Mouse (Mus musculus): ENCODE measurements around the gene Krt90. TPM values are rescaled to one million over a fixed set of nuclear protein-coding genes. Genes with fewer than 3 reads are reported as not detected.

Gene Krt90
- not detected for total RNA-seq (2021)
- polyA plus RNA-seq (2012; rRNA removed), result not detected in 2 replicates
- long read RNA-seq, result 0 reads

DNA sequence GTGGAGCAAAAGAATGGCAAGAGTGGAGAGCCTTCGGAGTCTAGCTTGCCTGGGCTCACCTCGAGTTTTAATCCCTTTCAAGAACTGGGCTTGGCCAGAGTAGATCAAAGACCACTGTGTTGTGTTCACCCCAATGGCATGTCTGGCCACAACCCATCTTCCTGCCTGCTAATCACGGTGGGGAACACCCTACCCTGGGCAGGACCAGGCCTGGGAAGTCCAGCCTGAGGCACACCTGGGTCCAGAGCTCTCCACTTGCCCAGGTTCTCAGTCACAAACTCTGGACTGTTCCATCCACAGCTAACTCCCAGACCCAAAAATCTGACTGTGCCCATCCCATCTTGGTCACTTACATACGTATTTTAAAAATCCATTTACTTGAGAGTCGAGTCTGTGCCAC is at the start of gene Krt90:
Krt90 (minus strand) TSS at position 101 of the 400 bp plus-strand sequence.
- no peak for DNase-seq

DNA sequence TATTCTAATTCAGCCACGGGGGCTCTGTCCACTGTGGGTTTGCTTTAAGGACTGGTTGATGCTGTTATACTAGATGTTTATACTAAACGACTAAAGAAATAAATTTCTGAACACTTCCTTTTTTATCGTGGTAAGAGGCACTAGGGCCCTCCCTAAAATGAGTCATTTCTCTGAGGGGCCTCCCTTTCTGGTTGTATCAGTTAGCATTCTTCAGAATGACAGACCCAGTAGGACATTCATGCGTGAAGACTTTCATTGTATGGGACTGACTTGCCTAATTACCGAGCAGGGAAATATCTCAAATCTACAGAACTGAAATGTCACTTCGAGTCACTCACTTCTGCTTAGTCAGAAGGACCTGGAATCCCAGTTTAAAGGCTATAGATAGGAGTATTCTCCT is 36.4 kb upstream of the Krt90 start:
- DNase-seq, result no peak

DNA sequence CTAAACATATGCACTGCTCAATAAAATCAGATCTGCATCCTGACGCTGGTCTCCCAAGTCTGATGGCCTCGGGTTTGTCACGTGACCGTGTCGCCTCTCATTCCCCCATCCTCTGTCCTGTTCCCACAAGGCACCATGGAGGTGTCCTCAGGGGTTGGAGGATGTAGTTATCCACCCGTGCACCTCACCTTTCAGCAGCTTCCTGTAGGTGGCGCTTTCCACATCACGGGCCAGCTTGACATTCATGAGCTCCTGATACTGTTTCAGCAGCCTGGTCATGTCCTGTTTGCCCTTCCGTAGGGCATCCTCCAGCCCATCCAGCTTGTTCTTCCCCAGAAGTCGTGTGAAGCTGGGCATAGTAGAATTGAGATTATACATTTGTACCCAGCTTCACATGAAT is 25.5 kb upstream of the Krt90 start:
- no peak for DNase-seq

DNA sequence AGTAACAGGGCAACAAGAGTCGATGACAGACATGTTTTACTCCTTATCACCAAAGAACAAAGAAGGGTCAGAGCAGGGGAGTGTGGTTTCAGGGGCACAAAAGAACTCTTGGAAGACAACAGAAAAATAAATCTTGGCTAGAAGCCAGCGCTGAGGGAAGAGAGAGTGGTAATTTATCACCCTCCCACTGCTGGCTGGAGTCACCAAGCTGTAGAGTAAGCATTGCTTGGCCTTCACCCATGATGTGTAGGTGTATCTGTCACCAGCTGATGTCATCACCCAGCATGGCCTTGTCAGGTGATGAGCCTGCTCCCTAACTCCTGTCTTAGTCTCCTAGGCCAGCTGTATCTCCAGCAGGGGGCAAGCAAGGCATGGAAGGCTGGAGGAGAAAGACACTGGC is 21.7 kb upstream of the Krt90 start:
- peak; percentile 54 for DNase-seq

DNA sequence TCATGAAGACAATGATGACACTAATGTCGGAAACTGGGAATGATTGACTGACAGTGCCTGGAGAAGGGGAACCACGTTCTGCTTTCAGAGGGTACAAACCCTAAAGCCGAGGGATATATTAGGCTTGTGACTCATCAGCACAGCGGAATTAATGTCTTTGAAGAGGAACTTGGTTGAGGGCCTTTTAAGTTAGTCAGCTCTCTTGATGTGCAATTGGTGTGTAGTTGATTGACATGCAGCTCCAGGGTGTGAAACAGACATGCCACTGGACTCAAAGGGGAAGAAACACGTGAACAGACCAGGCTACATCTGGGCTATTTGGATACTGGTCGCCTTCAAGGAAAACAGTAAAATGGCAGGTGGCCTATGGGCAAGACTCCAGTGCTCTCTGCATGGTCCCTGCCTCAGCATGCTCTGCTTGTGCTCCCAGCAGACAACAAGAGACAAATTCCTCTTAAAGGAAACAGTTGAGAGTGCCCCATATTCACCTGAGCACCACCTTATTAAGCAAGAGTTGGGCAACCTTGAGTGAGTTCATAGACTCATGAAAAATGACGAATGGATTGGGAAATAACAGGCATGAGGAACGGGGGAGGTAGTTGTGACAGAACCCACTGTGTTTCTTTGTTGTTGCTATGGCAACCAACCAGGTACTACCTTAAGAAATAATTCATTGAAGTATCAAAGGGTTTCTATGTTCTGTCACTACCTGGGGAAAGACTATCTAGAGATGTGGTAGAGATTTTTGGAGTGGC is 20.6 kb upstream of the Krt90 start:
- no peak for DNase-seq

DNA sequence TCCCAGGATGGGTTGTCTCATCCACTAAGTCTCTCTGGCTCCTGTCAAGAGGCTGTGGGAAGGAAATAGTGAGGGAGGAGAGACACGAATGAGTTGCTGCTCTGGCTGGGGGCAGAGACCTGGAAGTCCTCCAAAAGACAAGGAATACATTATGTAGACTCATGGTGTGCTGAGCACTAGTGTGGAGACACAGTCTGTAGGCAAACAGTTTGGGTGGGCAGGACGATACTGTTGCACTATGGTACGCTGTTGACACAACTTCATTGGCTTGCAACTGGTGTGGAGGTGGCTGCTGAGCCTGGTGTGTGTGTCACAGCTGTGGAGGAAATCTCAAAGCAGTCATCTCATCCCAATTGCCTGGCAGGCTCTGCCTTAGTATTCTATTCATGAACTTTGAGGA is 19.0 kb upstream of the Krt90 start:
- DNase-seq, result no peak

DNA sequence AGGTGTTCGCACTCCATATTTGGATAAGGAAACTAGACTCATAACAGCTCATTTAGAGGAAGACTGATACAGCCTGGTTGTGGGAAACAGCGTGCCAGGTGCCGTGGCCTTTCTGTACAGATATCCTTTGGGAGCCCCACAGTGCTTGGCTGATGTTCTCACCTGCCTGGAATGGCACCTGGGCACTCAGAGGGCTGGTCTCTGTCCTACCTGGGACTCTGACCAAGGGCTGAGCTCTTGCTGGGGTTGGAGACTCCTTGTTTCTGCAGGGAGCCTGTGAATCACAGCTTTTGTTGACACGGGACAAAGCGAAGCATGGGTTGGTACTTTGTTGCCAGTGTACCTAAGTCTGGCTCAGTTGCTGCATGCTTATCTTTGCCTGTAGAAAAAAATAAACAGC is 12.8 kb upstream of the Krt90 start:
- DNase-seq, result no peak

DNA sequence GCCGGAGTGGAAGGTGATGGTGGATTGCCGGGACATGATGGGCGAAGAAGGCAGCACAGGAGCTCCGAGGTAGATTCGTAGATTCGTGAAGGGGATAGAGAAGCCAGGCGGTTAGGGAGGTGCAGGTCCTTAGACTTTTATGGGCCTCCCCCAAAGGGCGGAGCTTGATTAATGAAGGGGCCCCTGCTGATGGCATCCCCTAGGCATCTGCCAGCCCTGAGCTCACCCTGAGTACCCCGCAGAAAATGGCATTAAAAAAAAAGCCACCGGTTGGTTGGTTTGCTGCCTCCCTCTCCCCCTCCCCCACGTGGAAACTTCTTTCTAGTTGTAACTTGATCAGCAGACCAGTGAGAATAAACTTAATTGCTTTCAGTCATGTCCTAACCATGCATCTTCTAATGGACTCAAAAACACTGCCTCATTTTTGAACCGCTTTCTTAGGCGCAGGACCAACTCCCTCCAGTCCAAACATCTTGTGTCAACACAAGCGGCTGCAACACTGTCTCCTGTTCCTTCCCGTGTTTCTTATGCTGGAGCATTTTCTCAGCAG is 11.1 kb upstream of the Krt90 start, which contains the start of gene Krt75:
Krt75 (minus strand) TSS at position 109 of the 550 bp plus-strand sequence.
- DNase-seq, result no peak

DNA sequence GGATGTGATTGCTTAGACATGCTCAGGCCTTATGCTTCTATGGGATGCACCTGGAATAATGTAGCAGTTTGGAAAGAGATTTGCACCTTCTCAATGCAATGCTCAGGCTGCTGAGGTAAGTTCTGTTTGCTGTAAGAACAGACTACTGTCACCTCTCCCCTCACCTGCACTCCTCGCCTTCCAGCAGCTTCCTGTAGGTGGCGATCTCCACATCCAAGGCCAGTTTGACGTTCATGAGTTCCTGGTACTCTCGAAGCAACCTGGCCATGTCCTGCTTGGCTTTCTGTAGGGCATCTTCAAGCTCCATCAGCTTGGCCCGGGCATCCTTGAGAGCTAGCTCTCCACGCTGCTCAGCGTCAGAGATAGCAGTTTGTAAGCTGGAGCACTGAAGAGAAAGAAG is 5.0 kb upstream of the Krt90 start:
- DNase-seq, result no peak

DNA sequence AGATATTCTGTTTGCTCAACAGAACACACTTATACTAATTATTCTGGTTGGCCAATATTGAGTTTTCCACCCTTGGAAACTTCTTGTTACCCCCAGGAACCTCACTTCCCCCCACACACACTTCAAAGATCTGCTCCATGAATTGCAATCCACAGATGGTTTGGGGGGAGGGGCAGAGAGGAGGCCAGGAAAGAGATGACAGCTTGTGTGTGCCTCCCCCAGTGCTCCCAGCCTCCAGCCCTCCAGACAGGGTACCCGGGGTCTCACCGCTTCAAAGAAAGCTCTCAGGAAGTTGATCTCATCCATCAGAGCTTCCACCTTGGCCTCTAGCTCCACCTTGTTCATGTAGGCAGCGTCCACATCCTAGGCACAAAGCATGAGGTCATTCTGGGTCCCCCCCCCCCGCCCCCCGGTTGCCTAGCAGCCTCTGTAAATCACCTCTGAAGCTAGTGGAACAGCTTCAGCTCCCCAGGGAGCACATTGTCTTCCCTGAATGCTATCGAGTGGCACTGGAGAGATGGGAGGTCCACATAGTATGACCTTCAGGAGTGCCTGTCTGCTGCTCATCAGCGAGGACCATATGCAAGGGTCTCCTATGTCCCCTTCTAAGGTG is 4.6 kb downstream of the Krt90 start:
- no peak for DNase-seq

DNA sequence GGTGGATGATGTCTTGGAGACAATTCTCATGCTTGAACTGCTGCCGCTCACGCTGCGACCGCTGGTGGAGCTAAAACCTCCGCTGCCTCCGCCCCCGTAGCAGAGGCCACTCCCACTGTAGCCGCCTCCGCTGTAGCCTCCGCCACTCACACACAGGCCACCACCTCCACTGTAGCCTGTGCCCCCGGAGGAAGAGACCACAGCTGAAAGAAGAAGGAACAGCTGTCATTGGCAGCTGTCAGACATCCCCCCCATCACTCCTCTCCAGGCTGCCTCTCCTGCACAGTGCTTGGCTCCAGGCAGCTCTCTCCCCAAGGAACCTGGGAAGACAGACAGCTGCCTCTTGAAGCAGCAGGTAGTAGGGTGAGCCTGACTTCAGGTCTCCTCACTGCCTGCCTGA is 9.6 kb downstream of the Krt90 start:
- DNase-seq, result peak; percentile 31

DNA sequence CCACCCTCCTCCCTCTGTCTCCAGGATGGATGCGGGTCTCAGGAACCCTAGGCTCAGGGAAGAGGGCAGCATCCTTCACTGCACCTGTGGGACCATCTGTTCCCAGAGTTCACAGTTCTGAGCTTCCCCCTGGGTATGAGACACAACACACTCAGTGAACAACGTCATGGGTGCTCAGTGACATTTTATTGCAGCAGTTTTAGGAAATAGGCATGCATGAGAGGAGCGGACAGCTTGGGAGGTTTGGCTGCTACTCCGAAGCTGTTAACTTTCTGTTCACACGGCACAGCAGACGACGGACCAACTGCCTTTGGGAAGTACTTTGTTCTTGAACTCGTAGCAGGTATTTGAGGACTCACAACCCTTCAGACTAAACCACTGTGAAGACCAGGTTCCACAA is 10.6 kb downstream of the Krt90 start:
- DNase-seq, result no peak

DNA sequence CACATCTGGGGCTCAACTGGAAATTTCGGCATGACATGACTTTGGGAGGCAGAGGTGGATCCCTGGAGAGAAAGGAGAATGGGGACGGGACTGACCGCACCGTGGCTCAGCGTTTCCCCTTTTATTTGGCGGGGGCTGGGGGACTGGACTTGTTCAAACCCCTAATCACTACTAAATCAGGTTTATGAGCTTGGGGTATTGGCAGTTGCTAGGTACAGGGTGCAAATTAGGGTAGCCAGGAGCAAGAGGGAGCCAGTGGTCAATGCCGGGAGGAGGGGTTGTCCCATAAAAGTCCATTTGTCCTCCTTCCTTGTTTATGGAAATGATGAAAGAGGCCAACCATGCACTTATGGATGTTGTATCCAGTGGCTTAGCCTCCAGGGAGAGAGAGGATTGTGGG is 12.2 kb downstream of the Krt90 start, which contains the start of gene Krt82:
Krt82 (minus strand) TSS at position 101 of the 400 bp plus-strand sequence.
- DNase-seq, result no peak

DNA sequence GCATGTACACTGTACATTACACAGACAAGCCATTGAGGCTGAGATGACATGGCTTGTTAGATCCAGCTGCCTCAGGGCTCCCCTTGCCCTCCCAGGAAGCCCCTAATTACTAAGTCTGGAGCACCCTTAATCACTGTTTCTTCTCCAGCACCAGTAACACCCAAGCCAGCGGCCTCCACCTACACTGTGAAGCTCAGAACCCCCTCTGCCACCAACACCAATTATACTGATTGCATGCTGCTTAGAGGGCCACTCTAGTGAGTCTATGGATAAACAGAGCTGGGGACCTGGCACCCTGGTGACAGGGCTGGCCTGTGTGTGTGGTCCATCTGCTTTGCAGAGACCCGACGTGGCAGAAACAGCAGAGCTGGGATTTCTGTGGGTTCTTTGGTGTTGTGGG is 18.3 kb downstream of the Krt90 start:
- no peak for DNase-seq

DNA sequence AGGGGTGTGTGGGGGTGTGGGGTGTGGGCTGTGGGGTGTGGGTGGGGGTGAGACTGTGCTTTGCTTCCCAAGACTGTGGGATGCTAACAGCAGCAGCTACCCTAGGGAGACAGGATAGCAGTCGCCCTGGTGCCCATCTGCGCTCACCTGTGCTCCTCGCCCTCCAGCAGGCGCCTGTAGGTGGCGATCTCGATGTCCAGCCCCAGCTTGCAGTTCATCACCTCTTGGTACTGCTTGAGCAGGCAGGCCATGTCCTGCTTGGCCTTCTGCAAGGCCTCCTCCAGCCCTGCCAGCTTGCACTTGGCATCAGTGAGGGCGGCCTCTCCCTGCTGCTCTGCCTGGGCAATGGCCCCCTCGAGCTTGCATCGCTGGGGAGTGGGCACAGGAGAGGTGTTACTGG is 20.2 kb downstream of the Krt90 start:
- no peak for DNase-seq

DNA sequence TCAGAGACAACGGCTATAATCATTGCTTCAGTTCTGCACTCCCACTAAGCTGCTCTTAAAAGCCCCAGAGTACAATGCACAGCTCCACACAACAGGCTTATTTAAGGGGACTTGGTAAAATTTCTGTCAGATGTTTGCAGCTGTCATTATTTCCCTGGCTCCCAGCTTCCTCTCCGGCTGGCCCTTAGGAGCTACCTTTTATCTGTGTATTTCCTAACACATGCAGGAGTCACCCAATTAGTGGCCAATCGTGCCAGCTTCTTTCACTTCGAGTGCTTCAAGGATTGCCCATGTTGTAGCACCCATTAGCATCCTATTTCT is 24.2 kb downstream of the Krt90 start:
- DNase-seq, result no peak

DNA sequence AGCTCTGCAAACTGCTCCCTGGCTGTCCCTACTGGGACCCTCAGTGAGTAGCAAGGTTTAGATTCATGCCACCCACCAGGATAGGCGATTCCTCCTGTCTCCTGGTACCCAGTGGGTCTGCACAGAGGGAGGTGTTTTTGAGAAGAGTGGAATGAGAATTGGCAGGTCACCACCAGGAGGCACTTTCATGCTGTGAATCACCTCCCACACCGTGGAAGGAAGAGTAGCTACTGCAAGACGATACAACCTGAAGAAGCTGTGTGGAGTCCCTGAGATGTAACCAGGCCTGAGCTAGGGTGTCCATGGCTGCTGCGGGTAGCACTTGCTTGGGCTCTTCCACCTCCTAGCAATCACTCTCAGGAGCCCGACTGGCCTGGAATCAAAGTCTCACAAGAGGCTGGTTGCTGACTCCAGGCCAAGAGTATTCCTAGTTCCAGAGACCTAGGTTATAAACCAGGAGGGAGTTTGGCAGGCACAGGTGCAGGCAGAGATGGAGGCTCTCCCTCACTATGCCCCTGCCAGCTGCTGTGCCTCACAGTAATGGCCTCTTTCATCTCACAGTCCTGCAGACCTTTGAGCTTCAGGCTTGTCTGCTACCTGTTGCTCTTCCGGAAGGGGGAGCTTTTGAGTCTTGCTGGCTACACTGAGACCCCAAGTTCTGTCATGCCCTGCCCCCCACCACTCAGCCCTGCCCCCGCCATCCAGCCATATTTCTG is 24.7 kb downstream of the Krt90 start:
- DNase-seq, result no peak

DNA sequence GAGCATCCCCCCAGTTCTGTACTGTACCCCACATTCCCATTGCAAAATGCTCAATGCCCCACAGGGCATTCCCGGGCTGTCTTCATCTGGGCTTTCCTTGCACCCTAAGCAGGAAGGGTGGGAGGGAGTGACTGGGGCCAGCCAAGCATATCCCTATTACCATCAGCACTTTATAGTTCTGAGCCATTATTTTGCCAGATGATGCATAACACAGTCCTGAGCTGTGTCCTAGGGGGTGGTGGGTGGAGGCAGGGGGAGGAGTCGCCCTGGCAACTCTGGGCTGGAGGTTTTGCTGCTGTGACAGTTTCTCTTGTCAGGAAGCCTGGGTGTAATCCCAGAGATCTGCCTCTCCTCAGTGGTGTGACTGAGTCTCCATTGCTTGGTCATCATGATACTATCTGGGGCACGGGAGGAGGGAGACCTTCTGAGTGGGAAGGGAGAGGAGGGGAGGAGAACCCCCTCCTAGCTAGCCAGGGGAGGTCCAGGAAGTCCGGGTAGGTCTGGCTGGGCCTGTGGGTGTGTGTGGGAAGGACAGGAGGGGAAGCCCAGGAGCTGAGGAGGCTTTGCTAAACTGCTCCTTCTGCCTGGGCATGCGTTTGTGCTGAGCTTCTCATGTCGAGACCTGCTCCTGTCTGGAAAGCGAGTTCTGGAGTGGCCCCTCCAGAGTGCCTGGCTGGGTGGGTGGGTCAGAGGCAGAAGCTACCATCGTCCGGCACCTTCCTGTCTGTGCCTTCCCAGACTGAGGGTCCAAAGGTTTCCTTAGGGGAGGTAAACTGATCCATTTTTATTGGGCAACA is 26.5 kb downstream of the Krt90 start:
- no peak for DNase-seq

DNA sequence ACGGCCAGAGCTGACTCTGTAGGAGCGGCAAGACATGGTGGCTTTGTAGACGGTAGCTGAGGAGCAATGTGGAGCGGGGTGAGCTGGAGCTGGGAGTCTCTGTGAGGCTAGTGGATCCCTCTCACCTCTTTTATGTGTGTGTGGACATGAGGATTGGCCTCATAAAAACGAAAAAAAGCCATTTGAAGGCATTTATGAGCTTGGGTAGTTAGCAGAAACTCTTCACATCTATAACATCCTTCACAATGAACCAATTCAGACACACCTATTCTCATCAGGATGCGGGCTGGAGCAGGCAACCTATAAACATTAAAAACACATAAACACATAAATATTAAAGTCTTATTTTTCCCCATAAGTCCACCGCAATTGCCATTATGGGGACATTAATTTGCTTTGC is 30.0 kb downstream of the Krt90 start, which contains the start of gene Krt84:
Krt84 (minus strand) TSS at position 101 of the 400 bp plus-strand sequence.
- DNase-seq, result no peak

DNA sequence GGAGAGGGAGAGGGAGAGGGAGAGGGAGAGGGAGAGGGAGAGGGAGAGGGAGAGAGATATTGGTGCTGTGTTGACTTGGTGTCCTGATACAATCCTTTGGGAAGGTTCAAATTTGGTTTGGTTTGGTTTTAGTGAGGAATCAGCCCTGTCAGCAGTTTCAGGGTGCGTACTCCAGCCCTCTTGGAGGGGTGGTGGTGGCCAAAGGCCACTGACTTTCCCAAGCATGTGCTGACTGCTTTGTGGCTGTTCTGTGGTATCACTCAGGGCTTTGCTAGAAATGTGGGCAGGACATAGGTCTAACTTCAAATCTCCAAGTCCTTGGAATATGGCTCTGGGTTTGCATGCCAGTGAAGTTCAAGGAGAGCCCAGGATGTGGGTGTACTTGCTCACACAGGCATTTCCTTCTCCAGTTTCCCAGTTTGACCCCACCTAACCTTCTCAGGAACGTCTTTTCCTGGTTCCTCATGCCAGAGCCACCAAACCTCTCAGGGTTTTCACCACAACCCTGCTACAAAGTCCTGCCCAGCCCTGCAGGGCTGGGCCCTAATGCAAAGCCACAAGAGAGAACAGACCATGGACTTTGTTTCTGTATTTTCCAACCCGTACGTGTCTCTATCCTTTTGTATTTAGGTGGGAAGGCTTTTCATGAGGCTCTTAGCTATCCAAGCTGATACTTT is 40.1 kb downstream of the Krt90 start:
- DNase-seq, result peak; percentile 21

DNA sequence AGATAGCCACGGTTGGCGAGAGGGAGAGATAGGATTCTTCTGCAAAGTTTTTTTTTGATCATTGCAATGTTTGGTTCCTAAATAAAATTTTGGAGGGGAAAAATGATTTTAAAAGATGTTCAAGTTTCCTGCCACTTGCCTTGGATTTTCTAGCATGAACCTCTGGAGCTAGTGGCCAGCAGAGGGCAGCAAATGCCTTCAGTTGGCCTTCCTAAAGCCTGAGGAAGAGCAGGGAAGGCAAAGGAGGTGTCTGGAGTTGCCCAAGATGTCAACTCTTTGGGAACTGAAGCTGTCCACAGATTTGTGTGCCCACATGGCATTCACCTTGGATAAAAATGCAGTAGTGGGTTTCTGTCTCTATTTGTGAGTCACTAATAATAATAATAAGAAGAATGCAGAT is 43.0 kb downstream of the Krt90 start:
- DNase-seq, result peak; percentile 66
